Mouse (Mus musculus): Measurements from ENCODE around the gene Hcrt. TPM values are rescaled to one million over a fixed set of nuclear protein-coding genes. Genes with fewer than 3 reads are reported as not detected.
A peak's percentile ranks its signal among the peaks of the same experiment; 100 is the strongest.

Gene Hcrt
- not detected in 2 replicates for total RNA-seq (2014; rRNA removed)
- not detected in 2 replicates for polyA plus RNA-seq (2012; rRNA removed)

GRCm38 (mm10) chr11:100762831-100763230 is at the start of gene Hcrt:
Gene Hcrt, minus strand, starts transcription at chr11:100762931.
- Histone ChIP-seq H3K9ac (ENCODE audit: low read depth, low read length) (peak within 1 kb of the TSS; percentile 46), H3K79me2 (ENCODE audit: control insufficient read depth, insufficient read depth, low read length) (no peaks in the 10 kb centered on the region), H3K27ac (replicated peaks; ENCODE audit: insufficient read depth, low read depth, low read length) (no peak within 1 kb of the TSS), H3K4me3 (ENCODE audit: insufficient read depth, low read depth, low read length) (peak within 1 kb of the TSS; percentile 45; the same call in 1 of the 2 replicates), H3K4me1 (ENCODE audit: control insufficient read depth, insufficient read depth, low read length) (no peaks in the 10 kb centered on the region), H3K27me3 (ENCODE audit: control insufficient read depth, insufficient read depth, low read length) (peaks cover 9% of the 10 kb centered on the region; the same call in 1 of the 2 replicates), H3K36me3 (ENCODE audit: control insufficient read depth, insufficient read depth, low read length) (no peaks in the 10 kb centered on the region)
- TF ChIP-seq POLR2A (IDR thresholded peaks at IDR 0.05; ENCODE audit: extremely low read depth, insufficient read depth, low read length): no peak
- TF ChIP-seq CTCF (IDR thresholded peaks at IDR 0.05; ENCODE audit: low read depth, low read length): no peak
- WGBS: 95% methylated on average over 7 of the region's 7 CpGs
- no peak for DNase-seq (ENCODE audit: extremely low read depth, low read depth, low spot score)

DNA sequence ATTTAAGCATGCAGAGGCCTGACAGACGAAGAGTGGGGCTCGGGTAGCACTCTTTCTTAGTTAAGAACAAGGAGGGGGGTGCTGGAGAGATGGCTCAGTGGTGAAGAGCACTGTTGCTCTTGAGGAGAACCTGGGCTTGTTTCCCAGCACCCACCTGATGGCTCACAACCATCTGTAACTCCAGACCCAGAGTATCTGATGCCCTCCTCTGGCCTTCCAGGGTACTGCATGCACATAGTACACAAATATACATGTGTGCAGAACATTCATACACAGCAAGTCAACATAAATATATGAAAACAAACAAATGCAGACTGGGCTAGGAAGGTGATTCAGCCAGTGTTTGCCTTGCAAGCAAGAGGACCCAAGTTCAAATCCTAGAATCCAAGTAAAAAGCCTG is 48.4 kb upstream of the Hcrt start:
- Histone ChIP-seq H3K27me3 (ENCODE audit: control insufficient read depth, insufficient read depth, low read length) (no peaks in the 10 kb centered on the region), H3K36me3 (ENCODE audit: control insufficient read depth, insufficient read depth, low read length) (peaks cover 7% of the 10 kb centered on the region; the same call in 1 of the 2 replicates), H3K9ac (ENCODE audit: low read depth, low read length) (no peak overlapping the region), H3K79me2 (ENCODE audit: control insufficient read depth, insufficient read depth, low read length) (peaks cover 43% of the 10 kb centered on the region; the same call in 1 of the 2 replicates), H3K4me1 (ENCODE audit: control insufficient read depth, insufficient read depth, low read length) (peaks cover 29% of the 10 kb centered on the region), H3K4me3 (ENCODE audit: insufficient read depth, low read depth, low read length) (no peak overlapping the region), H3K27ac (replicated peaks; ENCODE audit: insufficient read depth, low read depth, low read length) (no peak overlapping the region; the same call in 1 of the 2 replicates)
- peak; percentile 42 for TF ChIP-seq CTCF (IDR thresholded peaks at IDR 0.05; ENCODE audit: low read depth, low read length)
- TF ChIP-seq POLR2A (IDR thresholded peaks at IDR 0.05; ENCODE audit: extremely low read depth, insufficient read depth, low read length): no peak
- DNase-seq (ENCODE audit: extremely low read depth, low read depth, low spot score): no peak
- 98% methylated on average over 2 of the region's 2 CpGs for WGBS

- Histone ChIP-seq H3K79me2 (ENCODE audit: control insufficient read depth, insufficient read depth, low read length) (peaks cover 39% of the 10 kb centered on the region; the same call in 1 of the 2 replicates), H3K27me3 (ENCODE audit: control insufficient read depth, insufficient read depth, low read length) (no peaks in the 10 kb centered on the region), H3K4me3 (ENCODE audit: insufficient read depth, low read depth, low read length) (no peak overlapping the region), H3K9ac (ENCODE audit: low read depth, low read length) (no peak overlapping the region), H3K4me1 (ENCODE audit: control insufficient read depth, insufficient read depth, low read length) (peaks cover 23% of the 10 kb centered on the region), H3K36me3 (ENCODE audit: control insufficient read depth, insufficient read depth, low read length) (peaks cover 10% of the 10 kb centered on the region; the same call in 1 of the 2 replicates), H3K27ac (replicated peaks; ENCODE audit: insufficient read depth, low read depth, low read length) (peak overlapping the region; percentile 22; the same call in 1 of the 2 replicates)
- TF ChIP-seq CTCF (IDR thresholded peaks at IDR 0.05; ENCODE audit: low read depth, low read length): no peak
- TF ChIP-seq POLR2A (IDR thresholded peaks at IDR 0.05; ENCODE audit: extremely low read depth, insufficient read depth, low read length): no peak
- peak; percentile 79 for DNase-seq (ENCODE audit: extremely low read depth, low read depth, low spot score)
- WGBS: 22% methylated on average over 9 of the region's 9 CpGs
Measured at GRCm38 (mm10) chr11:100810516-100810915, 47.8 kb upstream of the Hcrt start.

- no peak for DNase-seq (ENCODE audit: extremely low read depth, low read depth, low spot score)
- Histone ChIP-seq H3K79me2 (ENCODE audit: control insufficient read depth, insufficient read depth, low read length) (peaks cover 26% of the 10 kb centered on the region; the same call in 1 of the 2 replicates), H3K4me1 (ENCODE audit: control insufficient read depth, insufficient read depth, low read length) (peaks cover 12% of the 10 kb centered on the region), H3K27me3 (ENCODE audit: control insufficient read depth, insufficient read depth, low read length) (no peaks in the 10 kb centered on the region), H3K36me3 (ENCODE audit: control insufficient read depth, insufficient read depth, low read length) (peaks cover 41% of the 10 kb centered on the region), H3K9ac (ENCODE audit: low read depth, low read length) (no peak overlapping the region), H3K27ac (replicated peaks; ENCODE audit: insufficient read depth, low read depth, low read length) (no peak overlapping the region), H3K4me3 (ENCODE audit: insufficient read depth, low read depth, low read length) (no peak overlapping the region)
- TF ChIP-seq POLR2A (IDR thresholded peaks at IDR 0.05; ENCODE audit: extremely low read depth, insufficient read depth, low read length) (no peak), CTCF (IDR thresholded peaks at IDR 0.05; ENCODE audit: low read depth, low read length) (no peak)
- WGBS: 74% methylated on average over 20 of the region's 20 CpGs
Measured at GRCm38 (mm10) chr11:100806380-100807305, 43.9 kb upstream of the Hcrt start.

GRCm38 (mm10) chr11:100805535-100805934 is 42.8 kb upstream of the Hcrt start:
- peaks cover 43% of the 10 kb centered on the region for H3K36me3 ChIP-seq (ENCODE audit: control insufficient read depth, insufficient read depth, low read length)
- H3K4me1 ChIP-seq (ENCODE audit: control insufficient read depth, insufficient read depth, low read length): peaks cover 6% of the 10 kb centered on the region
- H3K27ac ChIP-seq (replicated peaks; ENCODE audit: insufficient read depth, low read depth, low read length): no peak overlapping the region
- TF ChIP-seq POLR2A (IDR thresholded peaks at IDR 0.05; ENCODE audit: extremely low read depth, insufficient read depth, low read length) (no peak), CTCF (IDR thresholded peaks at IDR 0.05; ENCODE audit: low read depth, low read length) (no peak)
- no peak for DNase-seq (ENCODE audit: extremely low read depth, low read depth, low spot score)
- no peak overlapping the region for H3K9ac ChIP-seq (ENCODE audit: low read depth, low read length)
- H3K4me3 ChIP-seq (ENCODE audit: insufficient read depth, low read depth, low read length): no peak overlapping the region
- 86% methylated on average over 7 of the region's 7 CpGs for WGBS
- H3K27me3 ChIP-seq (ENCODE audit: control insufficient read depth, insufficient read depth, low read length): no peaks in the 10 kb centered on the region
- peaks cover 19% of the 10 kb centered on the region; the same call in 1 of the 2 replicates for H3K79me2 ChIP-seq (ENCODE audit: control insufficient read depth, insufficient read depth, low read length)

All from liver, adult 2 months (tissue).